7 mouse cellular contexts compared by ENCODE assay signal in the genomic region with DNA sequence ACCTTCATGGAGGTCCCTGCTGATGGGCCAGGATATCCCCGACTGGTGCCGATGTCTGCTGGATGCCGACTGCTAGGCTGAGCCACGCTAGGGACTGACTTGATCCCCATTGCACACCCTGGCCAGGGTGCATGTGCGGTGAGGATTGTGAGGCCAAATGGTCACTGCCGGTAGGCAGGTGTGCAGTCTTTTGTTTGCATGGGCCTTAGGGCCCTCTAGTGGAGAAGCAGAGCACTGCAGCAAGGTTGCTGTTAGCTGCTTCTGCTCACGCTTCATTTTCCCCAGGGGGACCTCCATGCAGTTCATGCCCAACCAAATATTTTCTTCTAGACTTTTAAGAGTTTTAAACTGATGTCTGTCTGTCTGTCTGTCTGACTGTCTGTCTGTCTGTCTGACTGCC. TPM values are rescaled to one million over a fixed set of nuclear protein-coding genes. Genes with fewer than 3 reads are reported as not detected.
DNase-seq lines count a peak whose midpoint lies in the region; ATAC-seq and TF ChIP-seq lines count a peak whose summit lies in the region.

No protein-coding gene starts in this region.

- DNase-seq in 416B (ENCODE audit: low read depth): peak; percentile 76
- peak; percentile 88 for DNase-seq in CD4-positive, CD25-positive, alpha-beta regulatory T cell, adult 2 months (ENCODE audit: low read depth, low spot score)
- peak; percentile 80 for DNase-seq in brain, embryonic 14.5 days (ENCODE audit: low read depth)
- DNase-seq in forelimb bud, embryonic 11.5 days (ENCODE audit: low read depth, low spot score): peak; percentile 86
- DNase-seq in kidney, postnatal 0 days (ENCODE audit: low spot score): peak; percentile 82
- DNase-seq in right cerebral cortex, postnatal 10 days (ENCODE audit: low spot score in 2 of 2): peak; percentile 49 to 66

- H3K27me3 ChIP-seq in kidney, postnatal 0 days (ENCODE audit: insufficient read depth, low read length): no peaks in the 10 kb centered on the region
- H3K27me3 ChIP-seq in liver, embryonic 16.5 days (ENCODE audit: control insufficient read depth, insufficient read depth, low read depth, low read length): no peaks in the 10 kb centered on the region

- TF ChIP-seq CTCF in brain, embryonic 14.5 days (IDR thresholded peaks at IDR 0.05; ENCODE audit: borderline replicate concordance, extremely low read depth, insufficient read depth, insufficient read length): peak; percentile 89
- peak; percentile 85 for TF ChIP-seq CTCF in kidney, postnatal 0 days (IDR thresholded peaks at IDR 0.05; ENCODE audit: low read depth)

- 0 out of 2 replicates have a peak, but pooled peaks cover 7% of the 10 kb centered on the region for H3K4me1 ChIP-seq in kidney, postnatal 0 days (replicated peaks; ENCODE audit: insufficient read depth, low read length)
- peaks cover 62% of the 10 kb centered on the region for H3K4me1 ChIP-seq in liver, embryonic 16.5 days (ENCODE audit: control insufficient read depth, low read depth, low read length)

- H3K9me3 ChIP-seq in kidney, postnatal 0 days (replicated peaks; ENCODE audit: low read length): no peaks in the 10 kb centered on the region
- no peaks in the 10 kb centered on the region for H3K9me3 ChIP-seq in liver, embryonic 16.5 days (replicated peaks; ENCODE audit: control insufficient read depth, low read length)

- H3K4me2 ChIP-seq in kidney, postnatal 0 days (ENCODE audit: low read length): no peak overlapping the region
- peak overlapping the region; percentile 22; the same call in 1 of the 2 replicates for H3K4me2 ChIP-seq in liver, embryonic 16.5 days (ENCODE audit: low read depth, low read length)

- no peak for TF ChIP-seq POLR2A in brain, embryonic 14.5 days (IDR thresholded peaks at IDR 0.05; ENCODE audit: borderline replicate concordance, extremely low read depth, insufficient read depth, insufficient read length, poor library complexity, severe bottlenecking)

- H3K9ac ChIP-seq in kidney, postnatal 0 days (ENCODE audit: low read depth, low read length): no peak overlapping the region
- peak overlapping the region; percentile 17; the same call in 1 of the 2 replicates for H3K9ac ChIP-seq in liver, embryonic 16.5 days (ENCODE audit: low read depth, low read length)

- ATAC-seq in kidney, postnatal 0 days (replicated peaks; ENCODE audit: low FRiP score, low read depth): no peak
- ATAC-seq in liver, embryonic 16.5 days (ENCODE audit: low read depth): no peak

- H3K4me3 ChIP-seq in kidney, postnatal 0 days (replicated peaks; ENCODE audit: low read depth, low read length): no peak overlapping the region
- no peak overlapping the region for H3K4me3 ChIP-seq in liver, embryonic 16.5 days (ENCODE audit: low read depth, low read length)

- no peaks in the 10 kb centered on the region for H3K36me3 ChIP-seq in kidney, postnatal 0 days (ENCODE audit: insufficient read depth, low read length)
- H3K36me3 ChIP-seq in liver, embryonic 16.5 days (ENCODE audit: control insufficient read depth, insufficient read depth): no peaks in the 10 kb centered on the region

- 32% methylated on average over 7 of the region's 7 CpGs for WGBS in kidney, postnatal 0 days
- 27% methylated on average over 7 of the region's 7 CpGs for WGBS in liver, embryonic 16.5 days (ENCODE audit: insufficient replicate concordance)

- H3K27ac ChIP-seq in kidney, postnatal 0 days: no peak overlapping the region
- peak overlapping the region; percentile 45; the same call in 1 of the 2 replicates for H3K27ac ChIP-seq in liver, embryonic 16.5 days (ENCODE audit: low read length)

RNA-seq across cellular contexts. Expression of gene Slc41a3, which starts 2.0 kb away (rescaled TPM):
- polyA plus RNA-seq in brain, embryonic 14.5 days (2012; rRNA removed): 2.5 and 4.6 TPM in 2 replicates
- polyA plus RNA-seq in kidney, postnatal 0 days (2015; fragmentation: Nextera tagmentation; extraction: Ambion mirVana): 5.6 and 6.3 TPM in 2 replicates
- 46.0 and 49.8 TPM in 2 replicates for polyA plus RNA-seq in liver, embryonic 16.5 days (2015; fragmentation: Nextera tagmentation; extraction: Ambion mirVana)
